Mouse (Mus musculus): ENCODE data around the gene Zglp1. TPM values are rescaled to one million over a fixed set of nuclear protein-coding genes. Genes with fewer than 3 reads are reported as not detected.

The Zglp1 gene
- polyA plus RNA-seq, 1 experiment, result 0.65 TPM

DNA sequence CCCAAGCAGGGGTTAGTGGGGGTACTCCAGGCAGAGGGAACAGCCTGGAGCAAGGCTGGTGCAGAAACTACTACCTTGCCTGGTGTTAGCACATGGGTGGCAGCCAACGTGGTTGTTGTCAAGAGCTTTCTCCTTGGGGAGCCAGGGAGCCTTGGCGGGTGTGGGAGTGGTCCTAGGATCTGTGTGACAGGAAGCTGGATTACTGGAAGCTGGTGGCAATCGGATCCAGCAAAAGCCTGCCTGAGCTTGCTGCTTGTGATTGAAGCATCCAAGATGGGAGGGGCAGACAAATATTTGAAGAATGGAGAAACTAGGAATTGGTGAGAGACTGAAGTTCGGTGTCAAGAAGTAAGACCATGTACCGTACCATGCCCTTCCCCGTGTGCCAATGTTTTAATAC, 44.6 kb downstream of the Zglp1 start:
- no peak for TF ChIP-seq POLR2A (IDR thresholded peaks at IDR 0.05; ENCODE audit: low read depth, low read length)
- no peak for TF ChIP-seq CTCF (IDR thresholded peaks at IDR 0.05; ENCODE audit: extremely low read depth, insufficient read depth, insufficient read length, insufficient replicate concordance)
- no peak overlapping the region for H3K4me3 ChIP-seq (ENCODE audit: extremely low read depth, insufficient read depth, insufficient read length)
- H3K4me1 ChIP-seq (ENCODE audit: control insufficient read depth, insufficient read depth, insufficient read length), result peaks cover 7% of the 10 kb centered on the region; the same call in 1 of the 2 replicates
- H3K36me3 ChIP-seq (ENCODE audit: control insufficient read depth, insufficient read depth, low read length), result peaks cover 44% of the 10 kb centered on the region
- no peak for DNase-seq (ENCODE audit: low read depth in 1 of 2, low spot score in 2 of 2)
- 87% methylated on average over 6 of the region's 6 CpGs for WGBS
- H3K27me3 ChIP-seq (ENCODE audit: control insufficient read depth, insufficient read depth, low read length), result no peaks in the 10 kb centered on the region
- H3K27ac ChIP-seq (ENCODE audit: insufficient read depth, low read length), result no peak overlapping the region

DNA sequence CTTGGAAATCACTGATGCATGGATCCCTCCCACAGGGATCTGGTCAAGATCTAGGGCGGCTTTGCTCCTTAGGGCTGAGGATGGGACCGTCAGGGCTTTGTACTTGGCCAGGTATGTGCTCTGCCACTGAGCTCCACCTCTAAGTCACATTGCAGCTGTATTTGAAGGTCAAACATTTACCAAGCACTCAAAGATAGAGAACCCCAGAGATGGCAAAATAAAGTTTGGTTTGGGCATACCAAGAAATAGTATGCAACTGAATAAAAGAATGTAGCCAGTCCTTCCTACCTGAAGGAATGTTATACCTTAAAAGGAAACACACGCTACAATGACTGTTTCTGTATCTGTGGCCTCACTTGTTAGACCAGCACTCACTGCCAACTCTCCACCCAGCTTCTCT, 45.5 kb downstream of the Zglp1 start:
- no peaks in the 10 kb centered on the region for H3K27me3 ChIP-seq (ENCODE audit: control insufficient read depth, insufficient read depth, low read length)
- H3K4me1 ChIP-seq (ENCODE audit: control insufficient read depth, insufficient read depth, insufficient read length), result peaks cover 9% of the 10 kb centered on the region; the same call in 1 of the 2 replicates
- H3K4me3 ChIP-seq (ENCODE audit: extremely low read depth, insufficient read depth, insufficient read length), result no peak overlapping the region
- TF ChIP-seq CTCF (IDR thresholded peaks at IDR 0.05; ENCODE audit: extremely low read depth, insufficient read depth, insufficient read length, insufficient replicate concordance), result no peak
- no peak for TF ChIP-seq POLR2A (IDR thresholded peaks at IDR 0.05; ENCODE audit: low read depth, low read length)
- DNase-seq (ENCODE audit: low read depth in 1 of 2, low spot score in 2 of 2), result no peak
- no peak overlapping the region for H3K27ac ChIP-seq (ENCODE audit: insufficient read depth, low read length)
- peaks cover 35% of the 10 kb centered on the region for H3K36me3 ChIP-seq (ENCODE audit: control insufficient read depth, insufficient read depth, low read length)
- 85% methylated on average over 3 of the region's 3 CpGs for WGBS

GRCm38 (mm10) chr9:21018600-21018999, 48.3 kb downstream of the Zglp1 start:
- Histone ChIP-seq H3K36me3 (ENCODE audit: control insufficient read depth, insufficient read depth, low read length) (peaks cover 19% of the 10 kb centered on the region), H3K27ac (ENCODE audit: insufficient read depth, low read length) (no peak overlapping the region), H3K27me3 (ENCODE audit: control insufficient read depth, insufficient read depth, low read length) (no peaks in the 10 kb centered on the region), H3K4me3 (ENCODE audit: extremely low read depth, insufficient read depth, insufficient read length) (no peak overlapping the region), H3K4me1 (ENCODE audit: control insufficient read depth, insufficient read depth, insufficient read length) (peaks cover 12% of the 10 kb centered on the region; the same call in 1 of the 2 replicates)
- WGBS, result 73% methylated on average over 2 of the region's 2 CpGs
- DNase-seq (ENCODE audit: low read depth in 1 of 2, low spot score in 2 of 2), result no peak
- TF ChIP-seq POLR2A (IDR thresholded peaks at IDR 0.05; ENCODE audit: low read depth, low read length) (no peak), CTCF (IDR thresholded peaks at IDR 0.05; ENCODE audit: extremely low read depth, insufficient read depth, insufficient read length, insufficient replicate concordance) (no peak)

- H3K4me3 ChIP-seq (ENCODE audit: extremely low read depth, insufficient read depth, insufficient read length), result peak overlapping the region; percentile 66; the same call in 1 of the 2 replicates
- TF ChIP-seq POLR2A (IDR thresholded peaks at IDR 0.05; ENCODE audit: low read depth, low read length), result no peak
- no peak for TF ChIP-seq CTCF (IDR thresholded peaks at IDR 0.05; ENCODE audit: extremely low read depth, insufficient read depth, insufficient read length, insufficient replicate concordance)
- DNase-seq (ENCODE audit: low read depth in 1 of 2, low spot score in 2 of 2), result no peak
- H3K27me3 ChIP-seq (ENCODE audit: control insufficient read depth, insufficient read depth, low read length), result no peaks in the 10 kb centered on the region
- peaks cover 16% of the 10 kb centered on the region for H3K36me3 ChIP-seq (ENCODE audit: control insufficient read depth, insufficient read depth, low read length)
- H3K4me1 ChIP-seq (ENCODE audit: control insufficient read depth, insufficient read depth, insufficient read length), result peaks cover 12% of the 10 kb centered on the region; the same call in 1 of the 2 replicates
- peak overlapping the region; percentile 23; the same call in 1 of the 2 replicates for H3K27ac ChIP-seq (ENCODE audit: insufficient read depth, low read length)
- 4% methylated on average over 4 of the region's 4 CpGs for WGBS
Observed at GRCm38 (mm10) chr9:21017177-21017575, 49.7 kb downstream of the Zglp1 start.

- H3K27me3 ChIP-seq (ENCODE audit: control insufficient read depth, insufficient read depth, low read length), result no peaks in the 10 kb centered on the region
- H3K4me1 ChIP-seq (ENCODE audit: control insufficient read depth, insufficient read depth, insufficient read length), result peaks cover 12% of the 10 kb centered on the region; the same call in 1 of the 2 replicates
- peak overlapping the region; percentile 93 for H3K27ac ChIP-seq (ENCODE audit: insufficient read depth, low read length)
- TF ChIP-seq CTCF (IDR thresholded peaks at IDR 0.05; ENCODE audit: extremely low read depth, insufficient read depth, insufficient read length, insufficient replicate concordance) (no peak), POLR2A (IDR thresholded peaks at IDR 0.05; ENCODE audit: low read depth, low read length) (no peak)
- DNase-seq (ENCODE audit: low read depth in 1 of 2, low spot score in 2 of 2), result peak in 1 of 2 experiments; percentile 36
- H3K36me3 ChIP-seq (ENCODE audit: control insufficient read depth, insufficient read depth, low read length), result peaks cover 11% of the 10 kb centered on the region
- H3K4me3 ChIP-seq (ENCODE audit: extremely low read depth, insufficient read depth, insufficient read length), result peak overlapping the region; percentile 66
- WGBS, result 5% methylated on average over 17 of the region's 17 CpGs
Observed at GRCm38 (mm10) chr9:21016331-21017176, 50.3 kb downstream of the Zglp1 start.

GRCm38 (mm10) chr9:21015571-21016130, 51.2 kb downstream of the Zglp1 start, which contains the start of gene Icam1:
Gene Icam1, plus strand, starts transcription at chr9:21015985.
- Histone ChIP-seq H3K36me3 (ENCODE audit: control insufficient read depth, insufficient read depth, low read length) (peaks cover 4% of the 10 kb centered on the region), H3K4me1 (ENCODE audit: control insufficient read depth, insufficient read depth, insufficient read length) (peaks cover 12% of the 10 kb centered on the region; the same call in 1 of the 2 replicates), H3K27me3 (ENCODE audit: control insufficient read depth, insufficient read depth, low read length) (no peaks in the 10 kb centered on the region), H3K27ac (ENCODE audit: insufficient read depth, low read length) (peak within 1 kb of the TSS; percentile 93), H3K4me3 (ENCODE audit: extremely low read depth, insufficient read depth, insufficient read length) (peak within 1 kb of the TSS; percentile 66)
- 1% methylated on average over 30 of the region's 30 CpGs for WGBS
- peak in 1 of 2 experiments; percentile 86 for DNase-seq (ENCODE audit: low read depth in 1 of 2, low spot score in 2 of 2)
- TF ChIP-seq CTCF (IDR thresholded peaks at IDR 0.05; ENCODE audit: extremely low read depth, insufficient read depth, insufficient read length, insufficient replicate concordance) (no peak), POLR2A (IDR thresholded peaks at IDR 0.05; ENCODE audit: low read depth, low read length) (peak; percentile 99)
